Mouse (Mus musculus) erythroblast, embryonic 14.5 days (primary cell): ENCODE measurements around the gene Oas1d.

Source experiments
- GATA1 ChIP-seq: IDR thresholded peaks from 2 replicates; pipeline ENCODE4 v1.6.1; 2012; ENCODE audit warnings: low read length, inconsistent platforms, mixed read lengths
- TAL1 ChIP-seq: IDR thresholded peaks from 3 replicates; pipeline ENCODE4 v1.6.1; 2012; ENCODE audit warnings: low read length, inconsistent platforms, mixed read lengths

GRCm38 (mm10) chr5:120869436-120870015 is 44.8 kb upstream of the Oas1d start:
- TF ChIP-seq GATA1 = no peak
- TF ChIP-seq TAL1 = no peak
